Mouse (Mus musculus) ES-E14 (cell line): ENCODE results near the gene Ano6. TPM values are rescaled to one million over a fixed set of nuclear protein-coding genes. Genes with fewer than 3 reads are reported as not detected.

Source experiments
- DNase-seq: peaks from one replicate; pipeline ENCODE4 v3.0.0-alpha.2; 2013; ENCODE audit warnings: low read depth, low spot score
- H3K27ac ChIP-seq: 2 replicates; pipeline ENCODE4 v1.5.1; 2012; ENCODE audit warnings: low read depth, mild to moderate bottlenecking, low read length, moderate library complexity, mixed read lengths; ENCODE audit not compliant: poor library complexity, insufficient read depth, severe bottlenecking
- H3K36me3 ChIP-seq: 2 replicates; pipeline ENCODE4 v1.6.1; 2012; ENCODE audit warnings: mild to moderate bottlenecking, low read length, moderate library complexity, mixed read lengths; ENCODE audit not compliant: control insufficient read depth, poor library complexity, insufficient read depth, severe bottlenecking
- H3K4me1 ChIP-seq, 2 experiments: fragments of 150-350 bp in 1 of 2; sonication (generic) in 1 of 2; 2 replicates each; pipeline ENCODE4 v1.6.1; 2012; ENCODE audit warnings: low read length in 2 of 2, mild to moderate bottlenecking in 1 of 2, mixed read lengths in 1 of 2; ENCODE audit not compliant: control insufficient read depth in 2 of 2, insufficient read depth in 2 of 2, poor library complexity in 1 of 2
- H3K4me3 ChIP-seq, 2 experiments: fragments of 150-350 bp in 1 of 2; sonication (generic) in 1 of 2; 2 replicates each; pipeline ENCODE4 v1.5.1; 2012; ENCODE audit warnings: low read length in 2 of 2, low read depth in 1 of 2, mild to moderate bottlenecking in 1 of 2, mixed read lengths in 1 of 2; ENCODE audit not compliant: insufficient read depth in 1 of 2, poor library complexity in 1 of 2, severe bottlenecking in 1 of 2
- H3K9ac ChIP-seq: 2 replicates; pipeline ENCODE4 v1.6.1; 2012; ENCODE audit warnings: low read depth, mild to moderate bottlenecking, low read length, mixed read lengths; ENCODE audit not compliant: poor library complexity, insufficient read depth, severe bottlenecking
- H3K9me3 ChIP-seq: fragments of 150-350 bp; sonication (generic); 2 replicates; pipeline ENCODE4 v1.6.1; 2012; ENCODE audit warnings: low read depth, mild to moderate bottlenecking, low read length; ENCODE audit not compliant: control insufficient read depth, insufficient read depth
- CHD2 ChIP-seq: IDR thresholded peaks from 2 replicates; pipeline ENCODE4 v1.6.1; 2014; ENCODE audit warnings: mild to moderate bottlenecking, low read depth, low read length, inconsistent platforms
- HCFC1 ChIP-seq: IDR thresholded peaks from 2 replicates; pipeline ENCODE4 v1.6.1; 2012; ENCODE audit warnings: low read length, inconsistent platforms, borderline replicate concordance; ENCODE audit not compliant: insufficient read depth
- MAFK ChIP-seq: IDR thresholded peaks from 2 replicates; pipeline ENCODE4 v1.6.1; 2014; ENCODE audit warnings: mild to moderate bottlenecking, low read depth, low read length, inconsistent platforms; ENCODE audit not compliant: insufficient read depth
- ZC3H11A ChIP-seq: IDR thresholded peaks from 2 replicates; pipeline ENCODE4 v1.6.1; 2012; ENCODE audit warnings: low read depth, mild to moderate bottlenecking, inconsistent platforms, low read length, borderline replicate concordance
- ZNF384 ChIP-seq: IDR thresholded peaks from 2 replicates; pipeline ENCODE4 v1.6.1; 2012; ENCODE audit warnings: low read depth, low read length, inconsistent platforms
- in situ Hi-C, 2 experiments: fragments of 600-800 bp; cut with MboI; formaldehyde crosslinking; loops; one replicate each; pipeline ENCODE4 v1.15.1; 2025; ENCODE audit warnings: low sequenced_read_pairs in 2 of 2, inconsistent platforms in 1 of 2; ENCODE audit not compliant: unreplicated experiment in 2 of 2
- total RNA-seq: library from RNA; depleted of rRNA; stranded (reverse); fragments of 300-350 nt; gene quantifications from 2 replicates; pipeline ENCODE4 v1.2.3, GENCODE M21; 2012

Ano6 gene
- total RNA-seq, 1 experiment, result 48.6 TPM

DNA sequence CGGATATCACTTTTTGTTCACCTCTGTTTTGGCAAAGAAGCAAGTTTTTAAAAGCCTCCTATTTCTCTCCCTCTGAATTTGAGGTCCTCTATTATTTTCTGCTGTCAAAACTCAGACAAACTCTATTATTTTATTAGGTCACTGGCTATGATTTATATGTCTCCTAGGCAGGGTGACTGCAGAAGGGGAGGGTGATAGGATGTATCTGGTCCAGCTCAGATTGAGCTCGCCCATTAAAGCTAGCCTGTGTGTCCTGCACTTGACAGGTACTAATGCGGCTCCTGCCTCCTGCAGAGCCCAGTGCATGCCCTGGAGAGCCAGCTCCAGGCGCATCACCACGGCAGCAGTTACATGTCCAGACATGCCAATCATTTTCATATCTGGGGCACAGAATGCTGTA is 44.1 kb upstream of the Ano6 start:
- no peak overlapping the region for H3K4me3 ChIP-seq
- no peak overlapping the region for H3K27ac ChIP-seq
- no peaks in the 10 kb centered on the region for H3K36me3 ChIP-seq
- in situ Hi-C loops, result no loop called here
- peaks cover 0 to 3% of the 10 kb centered on the region in 2 experiments; a peak in 1 of 4 replicates for H3K4me1 ChIP-seq
- TF ChIP-seq CHD2, result no peak
- TF ChIP-seq HCFC1, result no peak
- no peak for TF ChIP-seq MAFK
- TF ChIP-seq ZNF384, result no peak
- TF ChIP-seq ZC3H11A, result no peak
- H3K9ac ChIP-seq, result no peak overlapping the region
- no peak for DNase-seq
- H3K9me3 ChIP-seq, result no peaks in the 10 kb centered on the region

DNA sequence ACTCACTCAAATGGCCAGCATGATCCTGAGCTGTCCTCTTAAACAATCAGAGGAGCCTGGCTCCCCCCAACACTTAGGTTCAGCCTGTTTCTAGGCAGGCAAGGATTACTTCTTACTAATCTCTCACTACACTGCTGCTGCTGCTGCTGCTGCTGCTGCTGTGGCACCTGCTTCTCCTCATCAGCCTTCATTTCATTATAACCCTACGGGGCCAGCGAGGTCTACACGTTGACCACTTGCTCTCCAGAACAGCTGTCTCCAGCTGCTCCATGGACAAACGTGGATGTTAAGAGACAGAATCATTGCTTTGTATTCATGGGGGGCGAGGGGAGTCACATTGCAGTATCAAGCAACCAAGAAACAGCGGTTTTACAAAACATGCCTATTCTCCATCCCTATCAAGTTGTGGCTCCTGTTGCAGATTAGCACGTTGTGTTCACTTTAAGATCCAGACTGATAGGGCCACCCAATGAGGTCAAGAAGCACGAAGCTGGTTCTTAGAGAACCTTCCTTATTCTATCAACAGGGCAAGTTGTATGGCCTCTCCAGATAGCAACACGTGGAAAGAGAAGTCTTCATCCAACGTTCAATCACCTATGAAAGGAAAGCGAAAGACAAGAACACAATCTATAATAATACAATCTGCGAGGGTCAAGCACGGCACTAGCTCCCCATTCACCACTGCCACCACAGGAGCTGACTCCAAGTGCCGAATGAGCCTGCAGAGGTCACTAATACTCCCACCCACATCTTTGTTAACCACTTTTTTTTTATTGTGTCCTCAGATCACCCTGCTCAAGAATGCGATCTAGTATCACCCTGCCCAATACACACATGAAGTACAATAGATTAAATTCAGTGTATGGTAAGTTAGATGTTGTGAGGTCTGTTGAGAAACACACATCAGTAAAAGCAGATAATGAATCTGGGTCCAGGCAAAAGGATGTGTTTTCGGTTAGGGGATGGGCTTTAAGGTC is 43.4 kb upstream of the Ano6 start:
- Histone ChIP-seq H3K9ac (no peak overlapping the region), H3K4me3 (no peak overlapping the region), H3K4me1 (peaks cover 0 to 3% of the 10 kb centered on the region in 2 experiments; a peak in 1 of 4 replicates), H3K9me3 (no peaks in the 10 kb centered on the region), H3K27ac (no peak overlapping the region), H3K36me3 (no peaks in the 10 kb centered on the region)
- DNase-seq, result no peak
- in situ Hi-C loops, result no loop called here
- no peak for TF ChIP-seq ZC3H11A
- no peak for TF ChIP-seq HCFC1
- TF ChIP-seq CHD2, result no peak
- no peak for TF ChIP-seq ZNF384
- no peak for TF ChIP-seq MAFK

DNA sequence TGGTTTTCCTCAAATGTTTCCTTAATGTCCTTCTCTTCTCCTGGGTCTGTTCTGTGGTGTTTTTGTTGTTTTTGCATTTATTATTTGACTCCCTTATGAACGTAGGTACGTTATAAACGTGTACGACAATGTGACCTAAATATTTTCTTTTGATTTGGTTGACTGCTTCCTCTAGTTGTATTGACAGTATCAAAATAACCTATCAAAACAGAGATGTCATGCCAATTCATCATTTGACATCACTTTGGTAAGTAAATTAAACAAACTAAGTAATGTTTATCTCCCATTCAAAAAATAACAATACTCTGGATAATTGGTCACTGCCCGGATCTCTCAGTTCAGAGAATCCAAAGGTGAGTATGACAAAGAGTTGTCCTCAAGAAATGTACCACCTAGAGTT is 41.4 kb upstream of the Ano6 start:
- in situ Hi-C loops, result no loop called here
- TF ChIP-seq ZC3H11A (no peak), ZNF384 (no peak), HCFC1 (no peak), MAFK (no peak), CHD2 (no peak)
- Histone ChIP-seq H3K27ac (no peak overlapping the region), H3K4me3 (no peak overlapping the region), H3K9ac (no peak overlapping the region), H3K4me1 (peaks cover 0 to 3% of the 10 kb centered on the region in 2 experiments; a peak in 1 of 4 replicates), H3K36me3 (no peaks in the 10 kb centered on the region), H3K9me3 (no peaks in the 10 kb centered on the region)
- no peak for DNase-seq

DNA sequence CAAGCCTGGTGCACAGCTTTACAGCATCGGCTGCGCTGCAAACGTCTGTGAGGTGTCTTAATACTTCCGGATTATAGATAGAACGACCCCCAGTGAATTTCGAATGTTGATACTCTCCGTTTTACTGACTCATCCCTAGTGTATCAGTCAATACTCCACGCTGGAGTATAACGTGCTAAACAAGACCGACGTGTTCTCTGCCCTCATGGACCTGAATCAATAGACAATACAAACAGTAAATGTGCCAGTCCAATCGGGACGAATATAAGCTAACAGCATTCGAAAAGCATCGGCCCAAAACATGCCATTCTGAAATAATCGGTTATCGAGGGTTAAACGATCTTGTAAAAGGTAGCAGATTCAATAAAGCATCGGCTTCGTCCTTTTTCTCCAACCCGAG is 40.6 kb upstream of the Ano6 start:
- in situ Hi-C loops, result no loop called here
- DNase-seq, result no peak

More for the DNA sequence above, 40.6 kb upstream of the Ano6 start:
- Histone ChIP-seq H3K4me3 (no peak overlapping the region), H3K4me1 (peaks cover 0 to 3% of the 10 kb centered on the region in 2 experiments; a peak in 1 of 4 replicates), H3K9me3 (no peaks in the 10 kb centered on the region), H3K27ac (no peak overlapping the region), H3K36me3 (no peaks in the 10 kb centered on the region), H3K9ac (no peak overlapping the region)
- TF ChIP-seq CHD2 (no peak), MAFK (no peak), HCFC1 (no peak), ZNF384 (no peak), ZC3H11A (no peak)
